Mouse (Mus musculus) kidney, adult 2 months (tissue): ENCODE results near the gene Pgghg. TPM values are rescaled to one million over a fixed set of nuclear protein-coding genes. Genes with fewer than 3 reads are reported as not detected.
A peak's percentile ranks its signal among the peaks of the same experiment; 100 is the strongest.
"Not testable (repeated sequence)": the region's sequence is repeated elsewhere in the genome, so short reads cannot be mapped to it uniquely, and the experiment has no call there.

Source experiments
- DNase-seq: peaks from one replicate; pipeline ENCODE4 v3.0.0; 2021
- H3K27ac ChIP-seq: fragments of 200-500 bp; 2 replicates; pipeline ENCODE4 v1.5.1; 2012; ENCODE audit warnings: low read depth, low read length, control low read depth, inconsistent platforms; ENCODE audit not compliant: insufficient read depth
- H3K27me3 ChIP-seq: fragments of 200-500 bp; replicated peaks from 2 replicates; pipeline ENCODE4 v1.6.1; 2012; ENCODE audit warnings: mild to moderate bottlenecking, moderate library complexity, low read length, inconsistent platforms; ENCODE audit not compliant: control insufficient read depth, insufficient read depth
- H3K36me3 ChIP-seq: fragments of 200-500 bp; 2 replicates; pipeline ENCODE4 v1.6.1; 2012; ENCODE audit warnings: mild to moderate bottlenecking, moderate library complexity, low read length, inconsistent platforms; ENCODE audit not compliant: control insufficient read depth, insufficient read depth
- H3K4me1 ChIP-seq: fragments of 200-500 bp; 2 replicates; pipeline ENCODE4 v1.6.1; 2011; ENCODE audit warnings: low read length; ENCODE audit not compliant: control insufficient read depth, insufficient read depth
- H3K4me3 ChIP-seq: fragments of 200-500 bp; 2 replicates; pipeline ENCODE4 v1.5.1; 2011; ENCODE audit warnings: mild to moderate bottlenecking, low read depth, low read length, control low read depth; ENCODE audit not compliant: insufficient read depth
- CTCF ChIP-seq: fragments of 200-500 bp; conservative IDR thresholded peaks from 2 replicates; pipeline ENCODE4 v1.5.1; 2011; ENCODE audit warnings: low read depth, mild to moderate bottlenecking, control low read depth, low read length, moderate library complexity, mixed read lengths; ENCODE audit not compliant: insufficient read depth, insufficient read length
- POLR2A ChIP-seq: fragments of 200-500 bp; IDR thresholded peaks from one replicate; pipeline ENCODE4 v1.6.1; 2011; ENCODE audit warnings: low read depth, low read length, control low read depth
- WGBS: fragments of 180-500 bp; shearing (Covaris S2); methylation state at CpG from one replicate; pipeline ENCODE4 v1.1.7; 2018; 5-methylcytosine and 5-hydroxymethylcytosine counted together
- polyA plus RNA-seq: library from polyadenylated mRNA; depleted of rRNA; stranded (reverse); fragments of >200 nt; gene quantifications from 2 replicates; pipeline ENCODE4 v1.2.3, GENCODE M21; 2012

Pgghg gene
- polyA plus RNA-seq, 1 experiment = 58.0 TPM

GRCm38 (mm10) chr7:140966921-140967320 is 25.7 kb downstream of the Pgghg start, which contains the start of gene Ifitm1:
Gene Ifitm1 (plus strand): TSS chr7:140967221.
- Histone ChIP-seq H3K4me3 (no peak within 1 kb of the TSS), H3K4me1 (no peaks in the 10 kb centered on the region), H3K36me3 (no peaks in the 10 kb centered on the region), H3K27me3 (no peaks in the 10 kb centered on the region), H3K27ac (peak within 1 kb of the TSS; percentile 35; the same call in 1 of the 2 replicates)
- WGBS = 95% methylated on average over 4 of the region's 4 CpGs
- DNase-seq = no peak
- TF ChIP-seq CTCF (no peak), POLR2A (no peak)

GRCm38 (mm10) chr7:140967862-140968591 is 26.8 kb downstream of the Pgghg start:
- H3K27me3 ChIP-seq = no peaks in the 10 kb centered on the region
- TF ChIP-seq CTCF = no peak
- TF ChIP-seq POLR2A = no peak
- peak overlapping the region; percentile 35; the same call in 1 of the 2 replicates for H3K27ac ChIP-seq
- H3K4me1 ChIP-seq = no peaks in the 10 kb centered on the region
- DNase-seq = no peak
- H3K36me3 ChIP-seq = no peaks in the 10 kb centered on the region
- WGBS = 47% methylated on average over 14 of the region's 14 CpGs
- peak overlapping the region; percentile 34 for H3K4me3 ChIP-seq

GRCm38 (mm10) chr7:140968710-140969109 is 27.5 kb downstream of the Pgghg start:
- peak overlapping the region; percentile 13; the same call in 1 of the 2 replicates for H3K4me3 ChIP-seq
- H3K27me3 ChIP-seq, H3K4me1 ChIP-seq, DNase-seq, H3K36me3 ChIP-seq, H3K27ac ChIP-seq: not testable (repeated sequence)
- WGBS = 72% methylated on average over 3 of the region's 3 CpGs

GRCm38 (mm10) chr7:140970931-140971330 is 29.7 kb downstream of the Pgghg start:
- H3K27ac ChIP-seq = peak overlapping the region; percentile 22
- no peak overlapping the region for H3K4me3 ChIP-seq
- WGBS = 64% methylated on average over 7 of the region's 7 CpGs
- H3K36me3 ChIP-seq = no peaks in the 10 kb centered on the region
- H3K27me3 ChIP-seq = no peaks in the 10 kb centered on the region
- H3K4me1 ChIP-seq = no peaks in the 10 kb centered on the region
- DNase-seq = no peak
- TF ChIP-seq CTCF (no peak), POLR2A (no peak)

- Histone ChIP-seq H3K27ac (peak overlapping the region; percentile 85), H3K4me3 (no peak overlapping the region), H3K36me3 (no peaks in the 10 kb centered on the region), H3K27me3 (no peaks in the 10 kb centered on the region), H3K4me1 (no peaks in the 10 kb centered on the region)
- no peak for TF ChIP-seq POLR2A
- TF ChIP-seq CTCF = no peak
- WGBS = 72% methylated on average over 8 of the region's 8 CpGs
- DNase-seq = peak; percentile 69
Observed at GRCm38 (mm10) chr7:140971479-140972171, 30.4 kb downstream of the Pgghg start.

GRCm38 (mm10) chr7:140973396-140974165 is 32.4 kb downstream of the Pgghg start:
- no peak for TF ChIP-seq POLR2A
- TF ChIP-seq CTCF = no peak
- no peak overlapping the region for H3K4me3 ChIP-seq
- H3K4me1 ChIP-seq = no peaks in the 10 kb centered on the region
- 55% methylated on average over 14 of the region's 14 CpGs for WGBS
- DNase-seq = no peak
- no peaks in the 10 kb centered on the region for H3K36me3 ChIP-seq
- no peak overlapping the region for H3K27ac ChIP-seq
- H3K27me3 ChIP-seq = no peaks in the 10 kb centered on the region

GRCm38 (mm10) chr7:140974940-140975339 is 33.7 kb downstream of the Pgghg start:
- Histone ChIP-seq H3K27ac (peak overlapping the region; percentile 48; the same call in 1 of the 2 replicates), H3K36me3 (no peaks in the 10 kb centered on the region)
- no peak for DNase-seq

More at GRCm38 (mm10) chr7:140974940-140975339, 33.7 kb downstream of the Pgghg start:
- WGBS = 28% methylated on average over 9 of the region's 9 CpGs
- Histone ChIP-seq H3K4me1 (no peaks in the 10 kb centered on the region), H3K4me3 (no peak overlapping the region), H3K27me3 (no peaks in the 10 kb centered on the region)
- TF ChIP-seq POLR2A (no peak), CTCF (no peak)
